Mouse (Mus musculus): Measurements from ENCODE around the gene Clec16a. TPM values are rescaled to one million over a fixed set of nuclear protein-coding genes. Genes with fewer than 3 reads are reported as not detected.
A peak's percentile ranks its signal among the peaks of the same experiment; 100 is the strongest.

Gene Clec16a
- polyA plus RNA-seq, 1 experiment from 2014 or later: 51.6 TPM

GRCm38 (mm10) chr16:10569809-10570395 lies 24.8 kb downstream of the Clec16a start:
- ATAC-seq (ENCODE audit: low FRiP score, low read depth): no peak
- H3K36me3 ChIP-seq: peaks cover 37% of the 10 kb centered on the region

GRCm38 (mm10) chr16:10570708-10571107 lies 25.6 kb downstream of the Clec16a start:
- Histone ChIP-seq H3K9ac (replicated peaks) (no peak overlapping the region), H3K27ac (replicated peaks) (no peak overlapping the region), H3K9me3 (no peaks in the 10 kb centered on the region), H3K4me1 (no peaks in the 10 kb centered on the region), H3K4me3 (no peak overlapping the region), H3K27me3 (no peaks in the 10 kb centered on the region), H3K36me3 (peaks cover 42% of the 10 kb centered on the region), H3K4me2 (replicated peaks) (no peak overlapping the region)
- no peak for ATAC-seq (ENCODE audit: low FRiP score, low read depth)
- WGBS: 76% methylated on average over 1 of the region's 1 CpGs

More at GRCm38 (mm10) chr16:10569809-10570395, 24.8 kb downstream of the Clec16a start:
- H3K9me3 ChIP-seq: no peaks in the 10 kb centered on the region
- no peak overlapping the region for H3K9ac ChIP-seq (replicated peaks)
- H3K27ac ChIP-seq (replicated peaks): no peak overlapping the region
- no peaks in the 10 kb centered on the region for H3K4me1 ChIP-seq
- H3K4me3 ChIP-seq: no peak overlapping the region
- H3K4me2 ChIP-seq (replicated peaks): no peak overlapping the region
- H3K27me3 ChIP-seq: no peaks in the 10 kb centered on the region
- 88% methylated on average over 5 of the region's 5 CpGs for whole genome bisulfite sequencing

- Histone ChIP-seq H3K4me3 (no peak overlapping the region), H3K27ac (replicated peaks) (no peak overlapping the region), H3K9ac (replicated peaks) (no peak overlapping the region), H3K4me1 (no peaks in the 10 kb centered on the region), H3K4me2 (replicated peaks) (no peak overlapping the region), H3K36me3 (peaks cover 53% of the 10 kb centered on the region), H3K9me3 (no peaks in the 10 kb centered on the region), H3K27me3 (no peaks in the 10 kb centered on the region)
- ATAC-seq (ENCODE audit: low FRiP score, low read depth): no peak
- WGBS: 58% methylated on average over 2 of the region's 2 CpGs
Observed at GRCm38 (mm10) chr16:10571820-10572219, 26.7 kb downstream of the Clec16a start.

- H3K27ac ChIP-seq (replicated peaks): no peak overlapping the region
- 81% methylated on average over 2 of the region's 2 CpGs for WGBS
- H3K4me3 ChIP-seq: no peak overlapping the region
- H3K9me3 ChIP-seq: no peaks in the 10 kb centered on the region
- H3K4me1 ChIP-seq: no peaks in the 10 kb centered on the region
- H3K4me2 ChIP-seq (replicated peaks): no peak overlapping the region
- H3K36me3 ChIP-seq: peaks cover 68% of the 10 kb centered on the region
- H3K27me3 ChIP-seq: no peaks in the 10 kb centered on the region
- H3K9ac ChIP-seq (replicated peaks): no peak overlapping the region
- no peak for ATAC-seq (ENCODE audit: low FRiP score, low read depth)
Observed at GRCm38 (mm10) chr16:10574936-10575335, 29.8 kb downstream of the Clec16a start.

- no peaks in the 10 kb centered on the region for H3K27me3 ChIP-seq
- H3K36me3 ChIP-seq: peaks cover 73% of the 10 kb centered on the region
- H3K9me3 ChIP-seq: no peaks in the 10 kb centered on the region
- H3K4me2 ChIP-seq (replicated peaks): no peak overlapping the region
- 85% methylated on average over 4 of the region's 4 CpGs for WGBS
- no peaks in the 10 kb centered on the region for H3K4me1 ChIP-seq
- H3K9ac ChIP-seq (replicated peaks): no peak overlapping the region
- no peak for ATAC-seq (ENCODE audit: low FRiP score, low read depth)
- no peak overlapping the region for H3K4me3 ChIP-seq
- H3K27ac ChIP-seq (replicated peaks): no peak overlapping the region
Observed at GRCm38 (mm10) chr16:10575915-10576314, 30.8 kb downstream of the Clec16a start.

GRCm38 (mm10) chr16:10577548-10577947 lies 32.4 kb downstream of the Clec16a start:
- Histone ChIP-seq H3K9me3 (no peaks in the 10 kb centered on the region), H3K9ac (replicated peaks) (no peak overlapping the region), H3K4me3 (no peak overlapping the region), H3K4me1 (no peaks in the 10 kb centered on the region), H3K4me2 (replicated peaks) (no peak overlapping the region), H3K27me3 (no peaks in the 10 kb centered on the region), H3K36me3 (peaks cover 76% of the 10 kb centered on the region), H3K27ac (replicated peaks) (no peak overlapping the region)
- ATAC-seq (ENCODE audit: low FRiP score, low read depth): no peak
- 83% methylated on average over 5 of the region's 5 CpGs for WGBS

- Histone ChIP-seq H3K36me3 (peaks cover 77% of the 10 kb centered on the region), H3K27me3 (no peaks in the 10 kb centered on the region), H3K4me1 (no peaks in the 10 kb centered on the region), H3K9me3 (no peaks in the 10 kb centered on the region), H3K4me3 (no peak overlapping the region), H3K9ac (replicated peaks) (no peak overlapping the region), H3K4me2 (replicated peaks) (no peak overlapping the region), H3K27ac (replicated peaks) (no peak overlapping the region)
- WGBS: 78% methylated on average over 1 of the region's 1 CpGs
- no peak for ATAC-seq (ENCODE audit: low FRiP score, low read depth)
Observed at GRCm38 (mm10) chr16:10578376-10578775, 33.2 kb downstream of the Clec16a start.

- WGBS: 90% methylated on average over 2 of the region's 2 CpGs
- no peak for ATAC-seq (ENCODE audit: low FRiP score, low read depth)
- H3K4me3 ChIP-seq: no peak overlapping the region
- H3K27me3 ChIP-seq: no peaks in the 10 kb centered on the region
- peaks cover 55% of the 10 kb centered on the region for H3K36me3 ChIP-seq
- H3K27ac ChIP-seq (replicated peaks): no peak overlapping the region
- no peaks in the 10 kb centered on the region for H3K9me3 ChIP-seq
- H3K4me2 ChIP-seq (replicated peaks): no peak overlapping the region
- H3K9ac ChIP-seq (replicated peaks): no peak overlapping the region
- H3K4me1 ChIP-seq: no peaks in the 10 kb centered on the region
Observed at GRCm38 (mm10) chr16:10581234-10581898, 36.2 kb downstream of the Clec16a start.

GRCm38 (mm10) chr16:10585165-10585564 lies 40.0 kb downstream of the Clec16a start:
- Histone ChIP-seq H3K9me3 (no peaks in the 10 kb centered on the region), H3K9ac (replicated peaks) (no peak overlapping the region), H3K4me2 (replicated peaks) (no peak overlapping the region), H3K27me3 (no peaks in the 10 kb centered on the region), H3K27ac (replicated peaks) (no peak overlapping the region), H3K4me3 (no peak overlapping the region), H3K4me1 (no peaks in the 10 kb centered on the region), H3K36me3 (peaks cover 34% of the 10 kb centered on the region)
- ATAC-seq (ENCODE audit: low FRiP score, low read depth): no peak
- whole genome bisulfite sequencing: 87% methylated on average over 1 of the region's 1 CpGs

GRCm38 (mm10) chr16:10586546-10586945 lies 41.4 kb downstream of the Clec16a start:
- WGBS: 90% methylated on average over 3 of the region's 3 CpGs
- Histone ChIP-seq H3K36me3 (peaks cover 21% of the 10 kb centered on the region), H3K4me3 (no peak overlapping the region), H3K4me2 (replicated peaks) (no peak overlapping the region), H3K9ac (replicated peaks) (no peak overlapping the region), H3K9me3 (no peaks in the 10 kb centered on the region), H3K4me1 (no peaks in the 10 kb centered on the region), H3K27ac (replicated peaks) (no peak overlapping the region), H3K27me3 (no peaks in the 10 kb centered on the region)
- ATAC-seq (ENCODE audit: low FRiP score, low read depth): no peak

- no peaks in the 10 kb centered on the region for H3K27me3 ChIP-seq
- peaks cover 21% of the 10 kb centered on the region for H3K36me3 ChIP-seq
- H3K9ac ChIP-seq (replicated peaks): no peak overlapping the region
- no peak overlapping the region for H3K4me3 ChIP-seq
- H3K4me2 ChIP-seq (replicated peaks): no peak overlapping the region
- peak overlapping the region; percentile 67 for H3K27ac ChIP-seq (replicated peaks)
- ATAC-seq (ENCODE audit: low FRiP score, low read depth): 0 out of 2 replicates have a peak, but pooled peaks have one; percentile 44
- H3K9me3 ChIP-seq: no peaks in the 10 kb centered on the region
- 62% methylated on average over 5 of the region's 5 CpGs for WGBS
- peaks cover 8% of the 10 kb centered on the region for H3K4me1 ChIP-seq
Observed at GRCm38 (mm10) chr16:10599888-10600740, 55.0 kb downstream of the Clec16a start.

GRCm38 (mm10) chr16:10607802-10608201 lies 62.7 kb downstream of the Clec16a start:
- H3K9ac ChIP-seq (replicated peaks): no peak overlapping the region
- no peaks in the 10 kb centered on the region for H3K27me3 ChIP-seq
- H3K4me2 ChIP-seq (replicated peaks): no peak overlapping the region
- H3K9me3 ChIP-seq: no peaks in the 10 kb centered on the region
- no peak for ATAC-seq (ENCODE audit: low FRiP score, low read depth)
- 90% methylated on average over 3 of the region's 3 CpGs for WGBS
- H3K27ac ChIP-seq (replicated peaks): no peak overlapping the region
- H3K4me3 ChIP-seq: no peak overlapping the region
- no peaks in the 10 kb centered on the region for H3K4me1 ChIP-seq
- peaks cover 17% of the 10 kb centered on the region for H3K36me3 ChIP-seq

Data from midbrain, embryonic 12.5 days (tissue).